Mouse (Mus musculus): Measurements from ENCODE around the gene Tmem151a.

DNA sequence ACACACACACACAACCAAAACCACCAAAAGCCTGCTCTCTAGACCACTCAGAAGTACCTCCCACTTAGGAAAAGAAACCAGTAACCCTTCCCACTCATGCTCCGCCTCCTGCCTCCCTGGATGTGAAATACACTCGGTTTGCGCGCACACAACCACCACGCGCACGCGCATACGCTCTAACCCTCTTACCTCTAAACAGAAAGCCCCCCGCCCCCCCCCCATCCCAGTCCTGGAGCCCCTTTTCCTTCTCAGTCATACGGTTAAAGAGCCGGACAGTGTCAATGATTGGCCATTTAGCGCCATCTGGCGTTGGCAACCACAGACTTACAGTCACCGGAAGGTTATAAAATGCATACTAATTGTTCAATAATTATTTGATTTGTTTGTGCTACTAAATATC is 12.3 kb downstream of the Tmem151a start:
- TF ChIP-seq CTCF (IDR thresholded peaks at IDR 0.05; ENCODE audit: extremely low read depth, insufficient read depth, low read length) = peak; percentile 51
- TF ChIP-seq POLR2A (IDR thresholded peaks at IDR 0.05; ENCODE audit: extremely low read depth, insufficient read depth, low read length) = no peak

Measured in cortical plate, adult 2 months (tissue).